Mouse (Mus musculus) ES-E14 (cell line): ENCODE measurements around the gene Eefsec. TPM values are rescaled to one million over a fixed set of nuclear protein-coding genes. Genes with fewer than 3 reads are reported as not detected.
A peak's percentile ranks its signal among the peaks of the same experiment; 100 is the strongest.

Source experiments
- DNase-seq: peaks from one replicate; pipeline ENCODE4 v3.0.0-alpha.2; 2013; ENCODE audit warnings: low read depth, low spot score
- H3K27ac ChIP-seq: 2 replicates; pipeline ENCODE4 v1.5.1; 2012; ENCODE audit warnings: low read depth, mild to moderate bottlenecking, low read length, moderate library complexity, mixed read lengths; ENCODE audit not compliant: poor library complexity, insufficient read depth, severe bottlenecking
- H3K36me3 ChIP-seq: 2 replicates; pipeline ENCODE4 v1.6.1; 2012; ENCODE audit warnings: mild to moderate bottlenecking, low read length, moderate library complexity, mixed read lengths; ENCODE audit not compliant: control insufficient read depth, poor library complexity, insufficient read depth, severe bottlenecking
- H3K4me1 ChIP-seq, 2 experiments: fragments of 150-350 bp in 1 of 2; sonication (generic) in 1 of 2; 2 replicates each; pipeline ENCODE4 v1.6.1; 2012; ENCODE audit warnings: low read length in 2 of 2, mild to moderate bottlenecking in 1 of 2, mixed read lengths in 1 of 2; ENCODE audit not compliant: control insufficient read depth in 2 of 2, insufficient read depth in 2 of 2, poor library complexity in 1 of 2
- H3K4me3 ChIP-seq, 2 experiments: fragments of 150-350 bp in 1 of 2; sonication (generic) in 1 of 2; 2 replicates each; pipeline ENCODE4 v1.5.1; 2012; ENCODE audit warnings: low read length in 2 of 2, low read depth in 1 of 2, mild to moderate bottlenecking in 1 of 2, mixed read lengths in 1 of 2; ENCODE audit not compliant: insufficient read depth in 1 of 2, poor library complexity in 1 of 2, severe bottlenecking in 1 of 2
- H3K9ac ChIP-seq: 2 replicates; pipeline ENCODE4 v1.6.1; 2012; ENCODE audit warnings: low read depth, mild to moderate bottlenecking, low read length, mixed read lengths; ENCODE audit not compliant: poor library complexity, insufficient read depth, severe bottlenecking
- H3K9me3 ChIP-seq: fragments of 150-350 bp; sonication (generic); 2 replicates; pipeline ENCODE4 v1.6.1; 2012; ENCODE audit warnings: low read depth, mild to moderate bottlenecking, low read length; ENCODE audit not compliant: control insufficient read depth, insufficient read depth
- CHD2 ChIP-seq: IDR thresholded peaks from 2 replicates; pipeline ENCODE4 v1.6.1; 2014; ENCODE audit warnings: mild to moderate bottlenecking, low read depth, low read length, inconsistent platforms
- HCFC1 ChIP-seq: IDR thresholded peaks from 2 replicates; pipeline ENCODE4 v1.6.1; 2012; ENCODE audit warnings: low read length, inconsistent platforms, borderline replicate concordance; ENCODE audit not compliant: insufficient read depth
- MAFK ChIP-seq: IDR thresholded peaks from 2 replicates; pipeline ENCODE4 v1.6.1; 2014; ENCODE audit warnings: mild to moderate bottlenecking, low read depth, low read length, inconsistent platforms; ENCODE audit not compliant: insufficient read depth
- ZC3H11A ChIP-seq: IDR thresholded peaks from 2 replicates; pipeline ENCODE4 v1.6.1; 2012; ENCODE audit warnings: low read depth, mild to moderate bottlenecking, inconsistent platforms, low read length, borderline replicate concordance
- ZNF384 ChIP-seq: IDR thresholded peaks from 2 replicates; pipeline ENCODE4 v1.6.1; 2012; ENCODE audit warnings: low read depth, low read length, inconsistent platforms
- in situ Hi-C, 2 experiments: fragments of 600-800 bp; cut with MboI; formaldehyde crosslinking; loops; one replicate each; pipeline ENCODE4 v1.15.1; 2025; ENCODE audit warnings: low sequenced_read_pairs in 2 of 2, inconsistent platforms in 1 of 2; ENCODE audit not compliant: unreplicated experiment in 2 of 2
- total RNA-seq: library from RNA; depleted of rRNA; stranded (reverse); fragments of 300-350 nt; gene quantifications from 2 replicates; pipeline ENCODE4 v1.2.3, GENCODE M21; 2012

The Eefsec gene
- total RNA-seq, 1 experiment: 26.2 TPM

GRCm38 (mm10) chr6:88480421-88480820 lies 34.1 kb upstream of the Eefsec start:
- no peak overlapping the region for H3K9ac ChIP-seq
- DNase-seq: no peak
- in situ Hi-C loops: no loop called here
- no peaks in the 10 kb centered on the region for H3K9me3 ChIP-seq
- H3K4me1 ChIP-seq: peaks cover 9 to 17% of the 10 kb centered on the region in 2 experiments
- peaks cover 62% of the 10 kb centered on the region for H3K36me3 ChIP-seq
- TF ChIP-seq ZNF384 (no peak), HCFC1 (no peak), CHD2 (no peak), ZC3H11A (no peak), MAFK (no peak)
- H3K4me3 ChIP-seq: no peak overlapping the region
- no peak overlapping the region for H3K27ac ChIP-seq

DNA sequence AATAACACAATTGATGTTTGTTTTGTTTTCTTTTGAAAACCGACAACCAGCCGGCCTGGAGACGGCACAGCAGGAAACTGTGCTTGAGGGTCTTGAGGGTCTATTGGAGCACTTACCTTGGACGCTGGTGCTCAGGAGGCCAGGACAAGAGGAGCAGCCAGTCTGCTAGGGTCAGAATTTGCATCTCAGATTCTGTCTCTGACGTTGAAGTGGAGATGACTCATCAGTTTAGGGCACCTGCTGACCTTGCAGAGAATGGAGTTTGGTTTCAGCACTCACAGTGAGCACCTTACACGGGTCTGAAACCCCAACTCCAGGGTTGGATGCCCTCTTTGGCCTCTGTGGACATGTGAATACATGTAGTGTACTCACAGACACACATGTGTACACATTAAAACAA lies 23.5 kb upstream of the Eefsec start:
- DNase-seq: peak; percentile 8
- H3K36me3 ChIP-seq: peaks cover 48% of the 10 kb centered on the region
- TF ChIP-seq MAFK (peak; percentile 83), HCFC1 (no peak)
- H3K4me1 ChIP-seq: peaks cover 0 to 17% of the 10 kb centered on the region in 2 experiments; a peak in 2 of 4 replicates
- in situ Hi-C loops: no loop called here
- no peak overlapping the region for H3K4me3 ChIP-seq
- H3K27ac ChIP-seq: peak overlapping the region; percentile 57; the same call in 1 of the 2 replicates
- no peak overlapping the region for H3K9ac ChIP-seq
- H3K9me3 ChIP-seq: no peaks in the 10 kb centered on the region

- Histone ChIP-seq H3K9ac (peak within 1 kb of the TSS; percentile 90), H3K27ac (0 out of 2 replicates have a peak within 1 kb of the TSS, but pooled peaks have one; percentile 5), H3K9me3 (no peaks in the 10 kb centered on the region), H3K4me1 (peaks cover 2 to 13% of the 10 kb centered on the region in 2 experiments; a peak in 2 of 4 replicates), H3K4me3 (peak within 1 kb of the TSS; percentile 72 to 79), H3K36me3 (peaks cover 15% of the 10 kb centered on the region)
- in situ Hi-C loops: no loop called here
- DNase-seq: peak; percentile 91
- TF ChIP-seq CHD2 (peak; percentile 89), MAFK (0 out of 2 replicates have a peak, but pooled peaks have one; percentile 5), ZNF384 (no peak), HCFC1 (peak; percentile 71; the same call in 1 of the 2 replicates), ZC3H11A (no peak)
These were observed 19.0 kb upstream of the Eefsec start, which contains the start of gene Ruvbl1 for GRCm38 (mm10) chr6:88465181-88465920. Gene Ruvbl1 (plus strand): TSS chr6:88465409.

GRCm38 (mm10) chr6:88454545-88454944 lies 8.2 kb upstream of the Eefsec start:
- Histone ChIP-seq H3K36me3 (no peaks in the 10 kb centered on the region), H3K9me3 (no peaks in the 10 kb centered on the region), H3K27ac (no peak overlapping the region), H3K9ac (no peak overlapping the region), H3K4me1 (peaks cover 0 to 6% of the 10 kb centered on the region in 2 experiments; a peak in 2 of 4 replicates), H3K4me3 (no peak overlapping the region)
- DNase-seq: peak; percentile 4
- in situ Hi-C loops: no loop called here
- TF ChIP-seq HCFC1 (no peak), ZNF384 (no peak), ZC3H11A (no peak), CHD2 (no peak), MAFK (no peak)
